Mouse (Mus musculus) ES-E14 (cell line): ENCODE data around the gene Asb8.

Source experiments
- CHD2 ChIP-seq: IDR thresholded peaks from 2 replicates; pipeline ENCODE4 v1.6.1; 2014; ENCODE audit warnings: mild to moderate bottlenecking, low read depth, low read length, inconsistent platforms
- HCFC1 ChIP-seq: IDR thresholded peaks from 2 replicates; pipeline ENCODE4 v1.6.1; 2012; ENCODE audit warnings: low read length, inconsistent platforms, borderline replicate concordance; ENCODE audit not compliant: insufficient read depth
- MAFK ChIP-seq: IDR thresholded peaks from 2 replicates; pipeline ENCODE4 v1.6.1; 2014; ENCODE audit warnings: mild to moderate bottlenecking, low read depth, low read length, inconsistent platforms; ENCODE audit not compliant: insufficient read depth
- ZC3H11A ChIP-seq: IDR thresholded peaks from 2 replicates; pipeline ENCODE4 v1.6.1; 2012; ENCODE audit warnings: low read depth, mild to moderate bottlenecking, inconsistent platforms, low read length, borderline replicate concordance

GRCm38 (mm10) chr15:98091841-98092240 lies 73.6 kb downstream of the Asb8 start:
- no peak for TF ChIP-seq HCFC1
- TF ChIP-seq CHD2, result no peak
- no peak for TF ChIP-seq MAFK
- no peak for TF ChIP-seq ZC3H11A
